Comparison of ENCODE assay signal across 7 mouse cellular contexts in the genomic region with DNA sequence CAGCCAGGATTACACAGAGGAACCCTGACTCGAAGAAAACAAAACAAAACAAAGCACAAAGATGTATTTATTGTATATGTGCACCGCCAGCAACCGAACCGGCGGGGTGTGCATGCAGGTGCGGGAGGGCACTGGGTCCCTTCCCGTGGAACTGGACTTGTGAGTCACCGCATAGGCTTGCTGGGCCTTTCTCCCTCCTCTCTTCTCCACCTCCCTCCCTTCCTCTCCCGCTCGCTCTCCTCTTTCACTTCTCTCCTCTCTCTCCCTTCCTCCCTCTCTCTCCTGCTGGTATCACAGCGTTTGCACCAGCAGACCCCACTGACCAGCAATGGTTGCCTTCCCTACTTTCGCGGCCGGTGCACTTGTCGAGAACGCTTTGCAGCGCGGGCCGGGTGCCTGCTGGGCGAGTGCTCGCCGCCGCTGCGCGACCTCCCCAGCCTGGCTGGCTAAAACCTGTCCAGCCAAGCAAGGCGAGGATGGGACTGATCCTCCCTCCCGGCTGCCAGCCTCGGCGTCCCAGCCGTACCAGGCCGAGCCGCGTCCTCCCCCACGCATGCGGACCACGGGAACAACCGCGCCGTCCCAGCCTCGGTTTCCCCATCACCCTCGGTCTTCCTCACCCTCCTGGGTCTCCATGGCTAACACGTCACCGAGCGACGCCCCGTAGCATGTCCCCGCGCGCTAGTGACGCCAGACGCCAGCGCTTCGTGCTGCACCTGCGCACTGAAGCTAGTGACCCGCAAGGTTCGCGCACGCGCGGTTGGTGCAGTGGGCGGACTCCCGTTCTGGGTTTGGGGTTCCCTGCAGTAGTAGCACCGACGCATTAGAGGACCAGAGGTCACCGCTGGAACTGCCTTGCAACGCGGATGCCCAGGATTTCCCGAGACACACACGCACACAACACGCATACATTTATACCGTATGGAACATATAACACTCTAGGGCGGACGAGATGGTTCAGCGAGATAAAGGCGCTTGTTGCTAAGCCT. TPM values are rescaled to one million over a fixed set of nuclear protein-coding genes. Genes with fewer than 3 reads are reported as not detected.
DNase-seq lines count a peak whose midpoint lies in the region; ATAC-seq lines count a peak whose summit lies in the region.

Gene Mthfsd (minus strand): TSS at position 725 of the 989 bp plus-strand sequence.

- peak; percentile 100 for DNase-seq in adrenal gland, postnatal 25 days
- DNase-seq in heart, adult 11 months: peak; percentile 100
- peak; percentile 99 for DNase-seq in kidney, adult 18-20 months
- peak; percentile 99 for DNase-seq in limb, embryonic 11.5 days (ENCODE audit: low spot score)
- DNase-seq in midbrain, embryonic 14.5 days: peak; percentile 100
- DNase-seq in spleen, adult 18-20 months: peak; percentile 98 to 99

- peak; percentile 82 for ATAC-seq in embryonic facial prominence, embryonic 12.5 days (ENCODE audit: insufficient number of reproducible peaks, insufficient read depth, low FRiP score, low TSS enrichment)
- ATAC-seq in limb, embryonic 11.5 days (ENCODE audit: insufficient number of reproducible peaks, low FRiP score, low TSS enrichment, low read depth): peak; percentile 84
- peak; percentile 92 for ATAC-seq in midbrain, embryonic 14.5 days (ENCODE audit: low FRiP score, low TSS enrichment)

- H3K27me3 ChIP-seq in embryonic facial prominence, embryonic 12.5 days: peaks cover 14% of the 10 kb centered on the region; the same call in 1 of the 2 replicates
- H3K27me3 ChIP-seq in limb, embryonic 11.5 days (ENCODE audit: control insufficient read depth, insufficient read depth, low read length): no peaks in the 10 kb centered on the region
- H3K27me3 ChIP-seq in midbrain, embryonic 14.5 days (ENCODE audit: control insufficient read depth, insufficient read depth, low read length): peaks cover 8% of the 10 kb centered on the region

- WGBS in embryonic facial prominence, embryonic 12.5 days: 1% methylated on average over 75 of the region's 75 CpGs
- 2% methylated on average over 75 of the region's 75 CpGs for WGBS in limb, embryonic 11.5 days
- 1% methylated on average over 75 of the region's 75 CpGs for WGBS in midbrain, embryonic 14.5 days

- peak within 1 kb of the TSS; percentile 12; the same call in 1 of the 2 replicates for H3K27ac ChIP-seq in embryonic facial prominence, embryonic 12.5 days
- H3K27ac ChIP-seq in limb, embryonic 11.5 days (replicated peaks; ENCODE audit: low read depth, low read length): no peak within 1 kb of the TSS
- H3K27ac ChIP-seq in midbrain, embryonic 14.5 days (replicated peaks; ENCODE audit: low read depth, low read length): peak within 1 kb of the TSS; percentile 85

- peak within 1 kb of the TSS; percentile 87 for H3K4me2 ChIP-seq in embryonic facial prominence, embryonic 12.5 days (replicated peaks)
- H3K4me2 ChIP-seq in limb, embryonic 11.5 days (ENCODE audit: low read depth, severe bottlenecking): peak within 1 kb of the TSS; percentile 72
- H3K4me2 ChIP-seq in midbrain, embryonic 14.5 days (ENCODE audit: low read length): peak within 1 kb of the TSS; percentile 81

- peak within 1 kb of the TSS; percentile 85 for H3K4me3 ChIP-seq in embryonic facial prominence, embryonic 12.5 days
- H3K4me3 ChIP-seq in limb, embryonic 11.5 days (ENCODE audit: low read depth, low read length): peak within 1 kb of the TSS; percentile 74
- peak within 1 kb of the TSS; percentile 72 for H3K4me3 ChIP-seq in midbrain, embryonic 14.5 days (replicated peaks; ENCODE audit: low read depth, low read length)

- peaks cover 20% of the 10 kb centered on the region for H3K4me1 ChIP-seq in embryonic facial prominence, embryonic 12.5 days
- H3K4me1 ChIP-seq in limb, embryonic 11.5 days (ENCODE audit: control insufficient read depth, insufficient read depth, low read length): peaks cover 6% of the 10 kb centered on the region
- H3K4me1 ChIP-seq in midbrain, embryonic 14.5 days (ENCODE audit: control insufficient read depth, insufficient read depth, low read length): peaks cover 6% of the 10 kb centered on the region

- peak within 1 kb of the TSS; percentile 85 for H3K9ac ChIP-seq in embryonic facial prominence, embryonic 12.5 days
- H3K9ac ChIP-seq in limb, embryonic 11.5 days (ENCODE audit: low read length): peak within 1 kb of the TSS; percentile 82
- H3K9ac ChIP-seq in midbrain, embryonic 14.5 days (replicated peaks; ENCODE audit: low read length): peak within 1 kb of the TSS; percentile 79

- no peaks in the 10 kb centered on the region for H3K9me3 ChIP-seq in embryonic facial prominence, embryonic 12.5 days
- H3K9me3 ChIP-seq in limb, embryonic 11.5 days (ENCODE audit: control insufficient read depth, low read length): no peaks in the 10 kb centered on the region
- no peaks in the 10 kb centered on the region for H3K9me3 ChIP-seq in midbrain, embryonic 14.5 days (ENCODE audit: control insufficient read depth, low read length)

- peaks cover 19% of the 10 kb centered on the region for H3K36me3 ChIP-seq in embryonic facial prominence, embryonic 12.5 days
- peaks cover 4% of the 10 kb centered on the region; the same call in 1 of the 2 replicates for H3K36me3 ChIP-seq in limb, embryonic 11.5 days (ENCODE audit: control insufficient read depth, insufficient read depth, low read length)
- peaks cover 10% of the 10 kb centered on the region for H3K36me3 ChIP-seq in midbrain, embryonic 14.5 days (ENCODE audit: control insufficient read depth, insufficient read depth, low read length)

RNA-seq across cellular contexts. Expression of gene Mthfsd, which starts in this region (rescaled TPM):
- total RNA-seq in adrenal gland, postnatal 25 days (2021): 31.1 and 44.8 TPM in 2 replicates
- polyA plus RNA-seq in embryonic facial prominence, embryonic 12.5 days (2016; fragmentation: Nextera tagmentation; extraction: Ambion mirVana): 66.9 and 75.0 TPM in 2 replicates
- 61.9 and 64.6 TPM in 2 replicates for polyA plus RNA-seq in limb, embryonic 11.5 days (2014; fragmentation: Nextera tagmentation; extraction: Ambion mirVana)
- 50.2 and 52.5 TPM in 2 replicates for polyA plus RNA-seq in midbrain, embryonic 14.5 days (2014; fragmentation: Nextera tagmentation; extraction: Ambion mirVana)
